Mouse (Mus musculus): Measurements from ENCODE around the gene Erbin.
A peak's percentile ranks its signal among the peaks of the same experiment; 100 is the strongest.

Erbin gene

DNA sequence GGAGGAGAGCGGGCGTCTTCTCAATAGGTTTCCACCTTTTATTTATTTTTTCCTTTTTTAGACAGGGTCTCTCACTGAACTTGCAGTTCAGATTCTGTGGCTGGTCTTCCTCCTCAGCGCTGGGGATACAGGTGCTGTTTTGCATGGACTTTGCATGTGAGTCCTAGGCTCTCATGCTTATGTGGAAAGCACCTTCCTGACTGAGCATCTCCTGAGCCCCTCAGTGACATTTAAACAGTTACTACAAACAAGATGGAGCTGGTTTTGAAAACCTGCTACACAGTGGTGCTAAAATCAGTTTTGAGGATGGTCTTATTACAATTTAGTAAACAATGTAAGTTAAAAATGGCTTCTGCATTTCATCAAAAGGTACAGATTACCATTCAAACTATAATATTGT, 102.4 kb downstream of the Erbin start:
- no peak for DNase-seq (ENCODE audit: low read depth, low spot score)

DNA sequence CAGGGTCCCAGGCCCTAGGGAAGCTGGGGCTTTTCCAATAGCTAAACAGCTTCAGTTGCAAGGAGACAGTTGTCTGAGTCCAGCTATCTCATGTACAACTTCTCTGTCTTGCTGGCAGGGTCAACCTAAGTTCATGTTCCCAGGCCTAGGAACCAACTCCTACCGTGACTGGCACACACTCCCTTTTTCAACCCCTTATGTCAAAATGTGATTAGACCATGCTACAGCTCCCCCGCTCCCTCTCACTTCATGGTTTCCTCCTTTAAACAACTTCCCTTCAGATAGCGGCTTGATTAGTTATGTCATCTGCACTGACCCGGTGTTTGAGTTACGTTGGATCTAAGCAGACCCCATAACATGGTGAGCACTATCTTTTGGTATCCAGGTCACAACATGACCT, 112.8 kb downstream of the Erbin start:
- DNase-seq (ENCODE audit: low read depth, low spot score) = no peak

DNA sequence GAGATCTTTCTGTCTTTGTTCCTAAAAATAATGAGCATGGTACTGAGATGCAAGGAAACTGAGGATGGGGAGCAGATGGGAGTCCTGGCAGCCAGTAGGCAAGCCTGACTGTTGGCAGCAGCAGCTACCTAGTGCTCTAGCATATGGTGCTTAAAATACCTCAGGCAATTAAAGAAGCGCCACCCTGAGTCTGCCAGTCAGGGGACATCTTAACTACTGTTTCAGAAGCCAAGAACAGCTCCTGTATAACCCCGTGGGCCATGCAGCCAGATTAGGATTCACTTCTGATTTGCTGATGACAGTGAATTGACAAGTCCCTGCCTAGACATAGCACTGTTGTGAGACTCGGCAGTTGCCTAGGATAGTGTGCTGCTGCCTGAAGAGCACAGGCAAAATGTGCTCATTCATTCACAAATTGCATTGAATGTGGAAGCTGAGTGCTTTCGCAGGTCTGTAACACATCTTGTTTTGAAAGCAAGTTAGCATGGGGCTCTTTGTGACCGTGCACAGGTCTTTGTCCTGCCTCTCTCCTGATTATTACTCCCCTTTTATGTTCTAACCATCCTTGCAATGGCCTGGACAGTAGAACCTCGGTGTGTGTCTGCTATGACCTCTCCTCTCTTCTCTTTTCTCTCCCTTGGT, 114.0 kb downstream of the Erbin start:
- DNase-seq (ENCODE audit: low read depth, low spot score) = no peak

DNA sequence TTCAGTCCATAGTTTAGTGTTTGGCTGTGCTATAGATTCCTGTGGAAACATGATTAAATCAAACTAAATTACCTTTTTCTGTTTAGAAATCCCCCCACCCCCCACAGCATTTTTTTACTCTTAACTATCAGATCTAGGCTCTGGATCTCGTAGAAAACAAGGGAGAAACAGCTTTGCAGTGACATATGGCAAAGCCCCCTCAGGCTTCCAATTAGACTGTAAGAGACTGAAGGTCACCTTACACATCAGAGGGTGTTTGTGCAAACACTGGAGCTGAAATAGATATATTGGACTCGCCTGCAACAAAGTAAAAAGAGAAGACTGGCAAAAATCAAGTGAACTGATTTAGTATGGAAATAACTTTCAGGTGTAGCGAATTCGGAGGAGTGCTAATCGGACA, 116.6 kb downstream of the Erbin start:
- DNase-seq (ENCODE audit: low read depth, low spot score) = no peak

DNA sequence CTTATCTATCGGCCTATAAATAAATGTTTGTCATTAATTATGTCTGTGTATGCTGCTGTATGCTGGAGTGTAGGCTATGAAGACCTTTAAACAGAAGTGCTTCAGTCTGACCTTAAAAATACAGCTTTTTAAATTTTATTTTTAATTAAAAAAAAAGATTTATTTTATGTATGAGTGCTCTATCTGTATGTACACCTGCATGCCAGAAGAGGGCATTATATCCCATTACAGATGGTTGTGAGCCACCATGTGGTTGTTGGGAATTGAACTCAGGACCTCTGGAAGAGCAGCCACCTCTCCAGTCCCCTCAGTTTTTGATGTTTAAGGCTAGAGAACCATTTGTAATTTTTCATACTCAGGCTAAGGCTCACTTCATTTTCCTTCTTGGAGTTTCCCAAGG, 119.3 kb downstream of the Erbin start:
- DNase-seq (ENCODE audit: low read depth, low spot score) = no peak

DNA sequence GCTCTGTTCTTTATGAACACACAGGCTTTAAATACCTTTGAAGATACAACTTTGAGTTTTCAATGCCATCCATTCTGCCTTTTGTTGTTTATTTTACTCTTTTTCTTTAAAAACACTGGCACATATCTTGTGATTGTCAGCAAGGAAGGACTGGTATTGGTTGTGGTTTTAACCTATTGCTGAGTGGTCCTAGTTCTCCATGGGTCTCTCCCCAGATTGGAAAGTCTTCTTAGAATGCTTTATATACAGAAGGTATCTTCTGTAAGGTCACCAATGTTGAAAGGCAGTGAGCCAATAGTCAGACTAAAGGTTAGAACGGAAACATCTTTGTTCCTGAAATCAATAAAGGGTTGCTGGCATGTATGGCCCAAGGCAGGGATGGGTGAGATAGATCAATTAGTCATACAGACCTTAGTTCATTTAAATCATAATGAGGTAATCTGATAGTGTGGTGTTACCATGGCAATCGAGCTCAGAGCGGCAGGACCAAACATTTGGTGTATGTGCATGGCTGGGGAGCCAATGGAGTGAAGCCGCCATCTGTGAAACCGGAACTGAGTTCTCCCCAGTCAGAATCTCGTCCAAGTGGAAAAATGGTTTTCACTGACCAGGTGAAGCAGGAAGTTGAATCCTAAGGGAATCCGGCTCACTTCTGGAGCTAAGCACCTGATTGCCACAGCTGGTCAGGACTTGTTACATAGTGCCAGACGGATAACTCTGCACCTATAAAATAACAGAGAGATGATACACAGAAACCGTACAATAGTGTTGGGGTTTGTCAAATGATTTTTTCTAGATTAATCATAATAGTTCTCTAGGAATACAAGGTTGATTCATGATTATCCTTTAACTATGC, 125.4 kb downstream of the Erbin start:
- no peak for DNase-seq (ENCODE audit: low read depth, low spot score)

DNA sequence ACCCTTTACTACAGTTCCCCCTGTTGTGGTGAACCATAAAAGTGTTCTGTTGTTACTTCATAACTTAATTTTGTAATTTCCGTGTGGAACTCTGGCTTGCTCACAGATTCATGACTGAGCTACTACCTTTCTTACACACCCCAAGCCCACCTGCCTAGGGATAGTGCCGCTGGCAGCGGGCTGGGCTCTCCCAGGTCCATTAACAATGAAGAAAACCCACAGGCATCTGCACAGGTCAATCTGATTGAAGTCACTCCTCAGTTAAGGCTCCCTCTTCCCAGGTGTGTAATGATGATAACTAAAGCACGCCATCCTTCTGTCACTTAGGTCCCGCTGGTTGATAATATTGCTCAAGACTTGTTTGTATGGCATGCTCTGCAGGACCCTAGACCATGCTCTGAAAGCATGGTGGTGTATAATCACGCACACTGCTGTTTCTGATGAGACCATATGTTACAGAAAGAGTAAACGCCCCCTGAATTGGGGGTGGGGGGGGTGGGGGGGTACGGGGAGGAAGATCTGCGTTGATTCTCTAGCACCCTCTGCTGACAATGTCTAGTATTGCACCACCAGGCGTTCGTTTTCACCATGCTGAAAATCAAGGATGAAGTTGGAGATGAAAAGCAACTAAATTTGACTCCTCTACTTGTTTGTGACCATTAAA, 140.3 kb downstream of the Erbin start:
- DNase-seq (ENCODE audit: low read depth, low spot score) = peak; percentile 47

DNA sequence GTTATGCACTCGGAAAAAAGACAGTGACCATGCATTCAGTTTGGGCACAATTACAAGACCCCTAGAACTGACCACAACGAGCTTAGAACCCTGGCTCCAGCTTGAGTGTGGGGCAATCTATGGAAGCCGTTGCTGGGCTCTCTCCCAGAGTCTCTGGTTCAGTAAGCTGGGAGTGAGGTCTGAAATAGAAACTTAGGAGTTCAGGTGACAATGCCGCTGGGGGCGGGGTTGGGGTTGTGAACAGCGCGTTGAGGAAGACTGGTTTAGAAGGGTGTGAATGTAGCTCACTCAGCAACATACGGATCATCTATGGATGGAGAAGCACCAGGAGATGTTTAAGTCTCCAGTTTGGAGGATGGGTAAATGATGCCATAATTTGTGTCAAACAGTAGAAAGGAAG, 143.2 kb downstream of the Erbin start:
- DNase-seq (ENCODE audit: low read depth, low spot score) = no peak

DNA sequence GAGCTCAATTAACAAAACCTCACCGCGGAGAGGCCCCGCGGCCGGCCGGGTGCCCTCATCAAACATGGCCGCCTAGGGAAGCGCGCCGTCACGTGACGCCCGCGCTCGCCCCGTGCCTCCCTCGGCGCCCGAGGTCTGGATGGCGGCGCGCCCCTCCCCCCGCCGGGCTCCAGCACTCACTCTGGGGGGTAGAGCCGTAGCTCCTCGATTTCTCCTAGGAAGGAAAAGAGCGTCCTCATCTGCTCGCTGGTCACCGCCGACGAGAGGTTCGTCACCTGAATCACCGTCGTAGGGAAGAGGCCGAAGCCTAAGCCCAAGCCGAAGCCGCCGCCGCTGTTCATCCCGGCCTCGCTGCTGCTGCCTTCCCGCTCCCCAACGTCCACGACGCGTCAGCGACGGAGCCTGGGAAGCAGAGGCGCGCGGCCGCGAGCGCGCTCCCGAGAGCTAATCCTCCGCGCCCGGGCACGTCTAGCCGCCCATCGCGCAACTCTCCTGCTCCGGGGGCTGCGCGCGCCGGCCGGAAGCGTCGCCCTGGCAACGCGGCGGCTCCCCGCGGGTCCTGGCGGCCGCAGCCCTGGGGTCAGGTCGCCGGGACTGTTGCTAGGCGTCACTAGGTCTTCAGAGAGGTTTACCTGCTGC, 146.1 kb downstream of the Erbin start, which contains the start of gene Srek1:
Gene Srek1 (minus strand): TSS at position 490 of the 639 bp plus-strand sequence.
- DNase-seq (ENCODE audit: low read depth, low spot score) = peak; percentile 94

DNA sequence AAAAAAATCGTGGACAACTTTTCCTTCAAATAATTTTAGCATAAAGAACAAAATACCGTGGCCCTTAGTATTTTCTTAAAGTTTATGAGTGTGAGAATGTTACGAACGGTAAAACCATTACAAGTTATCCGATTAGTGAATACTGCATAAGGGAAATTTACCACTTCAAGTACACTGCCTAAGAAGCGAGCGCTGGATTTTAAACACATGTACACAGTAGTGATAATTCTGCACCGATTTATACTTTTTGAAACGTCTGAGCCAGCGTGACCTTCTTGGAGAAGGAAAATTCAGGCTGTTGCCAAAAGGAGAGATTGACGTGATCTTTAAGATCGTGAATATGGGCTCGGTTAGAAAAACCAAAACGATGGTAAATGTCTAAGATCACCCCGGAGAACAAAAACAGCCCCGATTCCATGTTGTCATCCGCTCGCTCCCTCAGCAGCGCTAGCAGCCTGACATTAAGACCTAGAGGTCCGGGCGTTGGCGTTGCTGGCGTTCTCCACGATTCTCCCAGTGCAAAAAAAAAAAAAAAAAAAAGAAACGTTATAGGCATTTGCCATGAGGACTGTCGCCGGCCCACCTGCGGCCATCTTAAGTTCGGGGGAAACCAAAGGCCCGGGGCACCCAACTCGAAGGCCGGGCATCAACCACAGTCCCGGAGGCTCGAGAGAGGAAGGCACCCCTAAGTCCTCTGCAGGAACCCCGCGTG, 146.8 kb downstream of the Erbin start:
- no peak for DNase-seq (ENCODE audit: low read depth, low spot score)

DNA sequence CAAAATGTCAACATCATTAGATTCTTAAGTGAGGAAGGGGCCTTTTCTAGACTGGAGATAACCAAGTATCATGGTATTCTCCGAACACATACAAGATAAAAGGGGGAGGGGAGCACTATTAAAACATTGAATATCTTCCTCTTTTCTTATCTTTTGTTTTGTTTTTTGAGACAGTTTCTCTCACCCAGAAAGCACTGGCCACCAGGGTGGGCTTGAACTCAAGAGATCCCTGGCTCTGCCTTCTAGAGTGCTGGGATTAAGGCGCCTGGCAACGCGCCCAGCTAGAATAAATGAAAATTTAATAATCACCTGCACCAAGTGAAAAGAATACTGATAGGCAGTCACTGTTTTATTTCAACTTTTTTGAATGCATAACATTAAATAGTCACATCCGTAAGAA, 147.4 kb downstream of the Erbin start:
- no peak for DNase-seq (ENCODE audit: low read depth, low spot score)

DNA sequence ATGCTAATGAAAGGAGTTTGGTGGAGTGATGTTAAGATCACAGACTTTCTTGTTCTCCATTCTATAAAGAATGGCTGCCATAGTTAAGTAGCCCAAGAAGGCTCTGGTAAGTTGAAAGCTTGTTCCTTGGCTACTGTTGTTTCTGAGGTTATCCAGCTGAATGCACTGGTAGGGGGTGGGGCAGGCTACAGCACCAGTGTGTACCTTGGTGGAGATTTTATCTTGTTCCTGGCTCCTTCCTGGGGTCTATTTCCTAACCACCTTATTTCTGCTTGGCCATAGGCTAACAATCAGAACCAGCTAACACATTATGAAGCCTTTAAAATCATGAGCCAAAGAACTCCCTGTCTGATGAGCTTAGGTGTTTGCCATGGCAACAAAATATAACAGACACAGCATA, 149.5 kb downstream of the Erbin start:
- no peak for DNase-seq (ENCODE audit: low read depth, low spot score)
